Mouse (Mus musculus): ENCODE results near the gene Mrc1.

The Mrc1 gene

DNA sequence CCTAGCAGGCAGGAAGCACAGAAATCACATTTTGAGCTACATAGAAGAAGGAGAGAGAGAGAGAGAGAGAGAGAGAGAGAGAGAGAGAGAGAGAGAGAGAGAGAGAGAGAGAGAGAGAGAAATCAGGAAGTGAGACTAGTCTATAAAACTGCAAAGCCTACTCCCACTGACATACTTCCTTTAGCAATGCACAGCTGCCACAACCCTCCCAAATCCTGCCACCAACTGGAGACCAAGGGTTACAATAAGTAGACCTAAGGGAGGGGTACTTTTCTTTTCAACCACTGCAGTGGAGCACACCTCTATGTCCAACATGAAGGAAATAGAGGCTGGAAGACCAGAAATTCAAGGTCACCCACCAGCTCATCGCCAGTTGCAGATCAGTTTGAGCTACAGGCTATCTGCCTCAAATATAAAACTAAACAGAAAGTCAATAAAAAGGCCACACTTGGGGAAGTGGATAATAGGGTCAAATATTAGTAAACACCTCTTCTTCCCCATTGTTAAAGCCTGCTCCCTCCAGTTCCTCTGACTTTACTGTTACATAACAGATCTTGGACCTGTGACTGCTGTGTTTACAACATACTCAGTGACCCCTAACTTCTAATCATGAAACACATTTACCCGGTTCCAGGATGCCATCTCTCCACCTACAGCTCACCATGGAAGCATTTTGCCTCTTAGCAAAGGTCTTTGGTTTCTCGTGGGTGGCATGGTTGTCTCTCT is 20.8 kb downstream of the Mrc1 start:
- WGBS = 85% methylated on average over 3 of the region's 3 CpGs

DNA sequence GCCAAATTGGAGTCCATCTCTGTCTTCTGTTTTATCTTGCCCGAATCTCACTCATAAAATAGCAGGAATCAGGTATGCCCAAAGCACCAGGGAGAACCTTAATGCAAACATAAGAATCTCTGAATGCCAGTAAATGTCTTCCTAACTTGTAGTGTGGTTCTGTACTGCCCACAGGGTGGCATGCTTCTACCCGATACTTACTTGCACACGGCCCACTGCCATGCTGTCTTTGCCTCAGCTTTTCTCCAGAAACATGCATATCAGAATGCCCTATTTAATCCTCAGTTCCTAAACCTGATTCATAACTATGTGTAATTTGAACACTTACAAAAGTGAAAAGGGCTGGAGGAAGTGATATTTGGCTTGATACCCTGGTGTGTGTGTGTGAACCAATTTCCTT is 22.7 kb downstream of the Mrc1 start:
- 75% methylated on average over 3 of the region's 3 CpGs for WGBS

DNA sequence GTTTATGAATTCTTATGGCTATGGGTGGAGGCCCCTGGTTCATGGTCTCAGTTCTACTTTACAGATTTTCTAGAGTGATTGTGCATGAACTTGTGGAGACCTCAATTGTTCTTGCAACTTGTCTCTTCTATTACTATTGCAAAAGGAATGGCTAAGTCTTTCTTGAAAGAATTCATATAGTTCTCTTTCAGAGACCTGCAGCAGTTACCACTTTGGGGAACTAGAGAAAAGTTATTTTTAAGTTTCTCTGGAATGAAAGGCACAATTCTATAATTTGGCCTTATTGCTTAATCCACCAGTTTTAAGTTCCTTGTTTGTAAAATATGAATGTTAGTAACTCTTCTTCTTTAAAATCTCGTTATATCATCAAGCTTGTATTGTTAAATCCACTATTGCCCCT is 32.9 kb downstream of the Mrc1 start:
- 97% methylated on average over 1 of the region's 1 CpGs for WGBS

GRCm38 (mm10) chr2:14269160-14269559 is 40.0 kb downstream of the Mrc1 start:
- 28% methylated on average over 1 of the region's 1 CpGs for WGBS

DNA sequence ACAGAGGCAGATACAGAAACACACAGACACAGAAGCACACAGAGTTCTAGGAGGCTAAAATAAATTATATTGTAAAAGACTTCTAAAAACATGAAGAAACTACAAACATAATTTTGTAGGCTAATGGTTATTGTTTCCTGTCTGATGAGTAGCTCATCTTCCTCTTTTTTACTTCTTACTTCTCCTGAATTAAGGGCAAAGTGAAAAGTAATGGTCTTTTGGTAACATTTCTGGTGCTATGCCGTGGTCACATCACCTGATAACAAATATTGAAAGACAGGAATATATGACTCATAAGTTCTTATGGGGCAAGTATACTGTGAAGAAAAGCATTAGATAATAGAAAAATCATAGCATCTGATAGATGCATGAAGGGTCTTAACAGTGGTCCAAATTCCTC is 42.9 kb downstream of the Mrc1 start:
- WGBS = 88% methylated on average over 1 of the region's 1 CpGs

DNA sequence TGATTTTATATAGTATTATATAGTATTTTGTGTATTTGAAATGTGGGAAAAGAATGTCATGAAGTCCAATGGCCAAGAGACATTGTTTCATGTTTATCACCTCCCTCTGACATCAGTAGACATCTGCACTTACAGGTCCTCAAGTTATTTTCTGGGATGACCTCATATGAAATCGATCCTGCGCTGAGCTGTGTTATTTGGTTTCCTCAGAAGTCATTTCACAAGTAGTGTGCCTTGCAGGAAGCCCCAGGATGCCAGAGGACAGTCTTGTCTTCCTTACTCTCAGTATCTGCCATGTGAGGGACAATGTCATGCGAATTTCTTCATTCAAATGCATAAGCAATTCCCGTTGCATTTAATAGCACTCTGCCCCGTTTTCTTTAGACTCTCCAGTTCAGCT is 46.6 kb downstream of the Mrc1 start:
- WGBS = 84% methylated on average over 5 of the region's 5 CpGs

GRCm38 (mm10) chr2:14279256-14279655 is 50.1 kb downstream of the Mrc1 start:
- WGBS = 83% methylated on average over 2 of the region's 2 CpGs

GRCm38 (mm10) chr2:14279795-14280194 is 50.6 kb downstream of the Mrc1 start:
- 89% methylated on average over 6 of the region's 6 CpGs for WGBS

GRCm38 (mm10) chr2:14295334-14295733 is 66.1 kb downstream of the Mrc1 start:
- 35% methylated on average over 5 of the region's 5 CpGs for WGBS

DNA sequence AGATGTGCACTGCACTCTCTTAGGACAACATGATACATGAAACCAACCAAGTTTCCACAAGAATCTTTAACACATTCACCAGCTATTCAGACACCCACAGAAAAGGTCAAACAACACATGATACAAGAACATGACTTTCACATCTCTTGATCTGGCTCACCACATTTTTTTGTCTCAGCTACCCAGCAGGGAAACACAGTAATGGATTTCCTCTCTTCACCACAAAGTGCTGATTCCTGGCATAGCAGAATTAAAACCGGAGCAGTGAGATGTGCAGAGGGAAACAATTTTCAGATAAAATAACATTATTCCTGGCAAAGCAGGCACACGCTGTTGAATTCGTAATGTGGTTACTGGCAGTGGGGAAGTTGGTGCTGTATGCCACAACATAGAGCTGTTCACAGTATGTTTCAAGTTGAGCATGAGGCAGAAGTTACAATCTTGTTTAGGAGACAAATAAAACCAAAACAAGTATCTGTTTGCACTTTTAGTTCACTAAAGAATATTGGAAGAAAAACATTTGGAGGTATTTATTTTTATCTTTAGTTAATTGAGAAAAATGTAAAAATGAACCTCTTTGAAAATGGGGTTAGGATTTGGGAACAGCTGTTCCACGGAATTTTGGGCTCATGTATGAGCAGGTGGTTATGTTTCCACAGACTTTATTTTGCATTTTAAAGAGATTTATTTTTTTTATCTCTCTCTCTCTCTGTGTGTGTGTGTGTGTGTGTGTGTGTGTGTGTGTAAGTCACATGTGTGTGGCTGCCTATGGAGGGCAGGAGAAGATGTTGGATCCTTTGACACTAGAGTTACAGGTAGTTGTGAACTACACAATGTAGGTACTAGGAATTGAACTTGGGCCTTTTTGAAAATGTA is 83.6 kb downstream of the Mrc1 start:
- WGBS = 37% methylated on average over 4 of the region's 4 CpGs

- 76% methylated on average over 3 of the region's 3 CpGs for WGBS
Measured at GRCm38 (mm10) chr2:14315113-14315512, 85.9 kb downstream of the Mrc1 start.

DNA sequence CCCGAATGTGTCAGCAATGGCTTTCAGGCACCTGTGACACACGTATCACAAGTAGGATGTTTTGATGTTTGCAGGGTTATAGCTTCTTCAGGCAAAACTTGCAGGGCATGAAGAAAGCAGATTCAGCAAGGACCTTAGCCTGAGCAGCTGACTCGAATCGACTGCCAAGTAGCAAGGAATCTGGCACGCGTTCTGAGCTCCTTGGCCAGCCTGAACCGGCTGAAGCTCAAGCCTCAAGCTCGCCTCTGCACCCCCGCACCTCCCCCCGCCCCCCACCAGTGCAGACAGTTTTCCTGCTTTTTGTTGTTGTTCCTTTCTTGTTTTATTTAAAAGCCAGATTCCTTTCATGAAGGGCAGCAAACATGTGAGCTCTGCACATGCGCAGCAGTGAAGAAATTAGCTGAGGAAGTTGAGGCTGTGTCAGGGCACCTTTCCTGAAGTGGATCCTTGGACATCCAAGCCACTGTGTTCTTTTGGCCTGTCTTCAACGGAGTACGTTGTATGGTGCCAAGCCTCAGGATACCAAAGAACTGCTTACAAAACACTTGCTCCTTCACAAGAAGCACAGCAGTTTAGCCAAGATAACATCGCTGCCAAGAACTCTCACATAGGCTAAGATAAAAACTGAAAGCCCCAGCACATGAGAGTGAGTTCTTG is 112.6 kb downstream of the Mrc1 start:
- whole genome bisulfite sequencing = 15% methylated on average over 14 of the region's 14 CpGs

GRCm38 (mm10) chr2:14342309-14342839 is 113.2 kb downstream of the Mrc1 start:
- WGBS = 57% methylated on average over 8 of the region's 8 CpGs

Measured in cerebral cortex, adult 2 months (tissue).